Comparison of ENCODE assay signal across 12 mouse cellular contexts in the genomic region with DNA sequence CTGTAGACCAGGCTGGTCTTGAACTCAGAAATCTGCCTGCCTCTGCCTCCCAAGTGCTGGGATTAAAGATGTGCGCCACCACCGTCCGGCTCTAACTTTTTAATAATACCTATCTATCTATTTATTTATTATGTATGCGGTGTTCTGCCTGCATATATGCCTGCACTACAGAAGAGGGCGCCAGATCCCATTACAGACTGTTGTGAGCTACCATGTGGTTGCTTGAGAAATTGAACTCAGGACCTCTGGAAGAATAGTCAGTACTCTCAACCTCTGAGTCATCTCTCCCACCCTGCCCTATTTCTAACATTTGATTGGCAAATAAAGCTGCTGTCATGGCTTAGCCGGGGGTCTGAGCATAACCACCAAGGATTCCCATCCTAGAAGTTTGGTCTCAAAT. TPM values are rescaled to one million over a fixed set of nuclear protein-coding genes. Genes with fewer than 3 reads are reported as not detected.
DNase-seq lines count a peak whose midpoint lies in the region; ATAC-seq and TF ChIP-seq lines count a peak whose summit lies in the region.
"Had no signal": no experiment of that assay in that cellular context is flagged by ENCODE, and none has a peak within 500 bp of the region (broad histone marks: within the 10 kb centered on the region; RNA-seq: fewer than 3 reads in every experiment).

No protein-coding gene starts in this region.

- H3K4me3 ChIP-seq in kidney, postnatal 0 days (replicated peaks; ENCODE audit: low read depth, low read length), result no peak overlapping the region
- no peak overlapping the region for H3K4me3 ChIP-seq in kidney, embryonic 15.5 days (replicated peaks)
- H3K4me3 ChIP-seq in CH12.LX (replicated peaks in 1 of 3; ENCODE audit: low read depth in 2 of 3, low read length in 2 of 3, poor library complexity in 1 of 3), result no peak overlapping the region
- H3K4me3 ChIP-seq in embryonic facial prominence, embryonic 10.5 days, result no peak overlapping the region
- H3K4me3 ChIP-seq: hindbrain, embryonic 15.5 days; limb, embryonic 15.5 days; myocyte had no signal

- 73% methylated on average over 6 of the region's 6 CpGs for WGBS in kidney, postnatal 0 days
- WGBS in kidney, embryonic 15.5 days, result 69% methylated on average over 6 of the region's 6 CpGs
- WGBS in embryonic facial prominence, embryonic 10.5 days, result 74% methylated on average over 6 of the region's 6 CpGs

- no peaks in the 10 kb centered on the region for H3K27me3 ChIP-seq in kidney, postnatal 0 days (ENCODE audit: insufficient read depth, low read length)
- peaks cover 7% of the 10 kb centered on the region; the same call in 1 of the 2 replicates for H3K27me3 ChIP-seq in kidney, embryonic 15.5 days
- H3K27me3 ChIP-seq in CH12.LX (replicated peaks), result peaks cover 4% of the 10 kb centered on the region
- H3K27me3 ChIP-seq in embryonic facial prominence, embryonic 10.5 days (replicated peaks; ENCODE audit: low read depth, poor library complexity, severe bottlenecking), result 0 out of 2 replicates have a peak, but pooled peaks cover 10% of the 10 kb centered on the region
- H3K27me3 ChIP-seq: limb, embryonic 15.5 days had no signal

- no peaks in the 10 kb centered on the region for H3K4me1 ChIP-seq in kidney, postnatal 0 days (replicated peaks; ENCODE audit: insufficient read depth, low read length)
- peaks cover 16% of the 10 kb centered on the region for H3K4me1 ChIP-seq in kidney, embryonic 15.5 days
- H3K4me1 ChIP-seq in CH12.LX (ENCODE audit: control insufficient read depth in 1 of 2, insufficient read depth in 2 of 2), result peaks cover 0 to 16% of the 10 kb centered on the region in 2 experiments; a peak in 2 of 4 replicates
- 0 out of 2 replicates have a peak, but pooled peaks cover 8% of the 10 kb centered on the region for H3K4me1 ChIP-seq in embryonic facial prominence, embryonic 10.5 days
- H3K4me1 ChIP-seq: hindbrain, embryonic 15.5 days; limb, embryonic 15.5 days had no signal

- TF ChIP-seq CTCF in kidney, postnatal 0 days (IDR thresholded peaks at IDR 0.05; ENCODE audit: low read depth), result peak; percentile 61
- peak; percentile 44 to 78 for TF ChIP-seq CTCF in CH12.LX (conservative IDR thresholded peaks at IDR 0.05 in 1 of 2, IDR thresholded peaks at IDR 0.05 in 1 of 2; ENCODE audit: low read depth in 2 of 2, low read length in 2 of 2)

- no peak overlapping the region for H3K27ac ChIP-seq in kidney, postnatal 0 days
- no peak overlapping the region for H3K27ac ChIP-seq in kidney, embryonic 15.5 days
- H3K27ac ChIP-seq in CH12.LX (ENCODE audit: insufficient read depth, low read depth), result no peak overlapping the region
- no peak overlapping the region for H3K27ac ChIP-seq in embryonic facial prominence, embryonic 10.5 days (replicated peaks)
- H3K27ac ChIP-seq: hindbrain, embryonic 15.5 days; limb, embryonic 15.5 days had no signal

- no peaks in the 10 kb centered on the region for H3K79me2 ChIP-seq in CH12.LX (replicated peaks; ENCODE audit: control insufficient read depth, extremely low read depth, insufficient read depth, poor library complexity, severe bottlenecking)

- H3K9me3 ChIP-seq in kidney, postnatal 0 days (replicated peaks; ENCODE audit: low read length), result no peaks in the 10 kb centered on the region
- no peaks in the 10 kb centered on the region for H3K9me3 ChIP-seq in kidney, embryonic 15.5 days (replicated peaks)
- H3K9me3 ChIP-seq in CH12.LX (replicated peaks; ENCODE audit: low read length), result no peaks in the 10 kb centered on the region
- no peaks in the 10 kb centered on the region for H3K9me3 ChIP-seq in embryonic facial prominence, embryonic 10.5 days
- H3K9me3 ChIP-seq: hindbrain, embryonic 15.5 days; limb, embryonic 15.5 days had no signal

- intact Hi-C loops in left cerebral cortex, postnatal 4 days (cut with DNase I), result loop anchor here (10.0 kb wide), 1 partner anchor 78 kb away; a partner anchor contains a TSS

- no peak overlapping the region for H3K9ac ChIP-seq in kidney, postnatal 0 days (ENCODE audit: low read depth, low read length)
- H3K9ac ChIP-seq in kidney, embryonic 15.5 days, result no peak overlapping the region
- no peak overlapping the region for H3K9ac ChIP-seq in CH12.LX (ENCODE audit: insufficient read depth, low read depth)
- H3K9ac ChIP-seq: hindbrain, embryonic 15.5 days; limb, embryonic 15.5 days had no signal

- TF ChIP-seq POLR2A in CH12.LX (IDR thresholded peaks at IDR 0.05; ENCODE audit: low read depth, low read length), result no peak

- no peak for TF ChIP-seq EP300 in CH12.LX (IDR thresholded peaks at IDR 0.05; ENCODE audit: low read length)

- dilution Hi-C loops in CH12.LX (cut with MboI; ENCODE audit: extremely low pct_ligation_motif_present, extremely low pct_unique_long_range_greater_than_20kb, low sequenced_read_pairs), result no loop called here

- no peaks in the 10 kb centered on the region for H3K36me3 ChIP-seq in kidney, postnatal 0 days (ENCODE audit: insufficient read depth, low read length)
- no peaks in the 10 kb centered on the region for H3K36me3 ChIP-seq in kidney, embryonic 15.5 days
- no peaks in the 10 kb centered on the region for H3K36me3 ChIP-seq in CH12.LX (replicated peaks in 1 of 2; ENCODE audit: control insufficient read depth in 1 of 2, insufficient read depth in 1 of 2, low read length in 1 of 2)
- H3K36me3 ChIP-seq in embryonic facial prominence, embryonic 10.5 days (replicated peaks), result no peaks in the 10 kb centered on the region
- H3K36me3 ChIP-seq: hindbrain, embryonic 15.5 days; limb, embryonic 15.5 days had no signal

- TF ChIP-seq RAD21 in CH12.LX (IDR thresholded peaks at IDR 0.05; ENCODE audit: low read depth, low read length), result peak; percentile 60

- DNase-seq in kidney, postnatal 0 days (ENCODE audit: low spot score), result no peak
- DNase-seq in CH12.LX (ENCODE audit: extremely low read depth), result peak; percentile 58
- peak; percentile 42 for DNase-seq in adipocyte (ENCODE audit: low spot score)
- DNase-seq in embryonic facial prominence, embryonic 10.5 days (ENCODE audit: low spot score), result no peak
- DNase-seq in left cerebral cortex, postnatal 4 days, result no peak

- H3K4me2 ChIP-seq in kidney, postnatal 0 days (ENCODE audit: low read length), result no peak overlapping the region
- no peak overlapping the region for H3K4me2 ChIP-seq in kidney, embryonic 15.5 days
- H3K4me2 ChIP-seq in CH12.LX (ENCODE audit: insufficient read depth, low read depth, poor library complexity, severe bottlenecking), result no peak overlapping the region
- H3K4me2 ChIP-seq: hindbrain, embryonic 15.5 days; limb, embryonic 15.5 days had no signal

- ATAC-seq in kidney, postnatal 0 days (replicated peaks; ENCODE audit: low FRiP score, low read depth), result no peak
- no peak for ATAC-seq in kidney, embryonic 15.5 days (replicated peaks; ENCODE audit: low FRiP score)
- ATAC-seq in megakaryocyte progenitor cell, adult 5-6 weeks (replicated peaks; ENCODE audit: poor library complexity), result peak; percentile 38; the same call in 1 of the 2 replicates
- no peak for ATAC-seq in cerebellum, adult (ENCODE audit: insufficient number of reproducible peaks, low FRiP score, low TSS enrichment)

- in situ Hi-C loops in CH12.LX (cut with MboI; ENCODE audit: low pct_ligation_motif_present, low pct_unique_long_range_greater_than_20kb, low sequenced_read_pairs), result loop anchor here (10.0 kb wide), 2 partner anchors 78 to 168 kb away; a partner anchor contains a TSS

TF ChIP-seq in CH12.LX, 34 proteins besides CTCF, POLR2A, EP300 and RAD21 (continues in another document):
- TF ChIP-seq GABPA (IDR thresholded peaks at IDR 0.05; ENCODE audit: insufficient replicate concordance, low read depth, low read length) (no peak), CHD2 (IDR thresholded peaks at IDR 0.05; ENCODE audit: low read length) (no peak), PAX5 (IDR thresholded peaks at IDR 0.05; ENCODE audit: low read length) (no peak), UBTF (IDR thresholded peaks at IDR 0.05; ENCODE audit: low read depth, low read length) (no peak), MAX (IDR thresholded peaks at IDR 0.05; ENCODE audit: low read length) (peak; percentile 77), USF2 (conservative IDR thresholded peaks at IDR 0.05; ENCODE audit: low read depth, low read length) (no peak), ETS1 (conservative IDR thresholded peaks at IDR 0.05; ENCODE audit: low read depth, low read length) (no peak), MAFK (IDR thresholded peaks at IDR 0.05; ENCODE audit: insufficient replicate concordance, low read length) (no peak)

RNA-seq across cellular contexts. Expression of a gene that starts 8.9 kb away (rescaled TPM):
- 917 and 950 TPM in 2 replicates for polyA plus RNA-seq in kidney, postnatal 0 days (2015; fragmentation: Nextera tagmentation; extraction: Ambion mirVana)
- polyA plus RNA-seq in kidney, embryonic 15.5 days (2015; fragmentation: Nextera tagmentation; extraction: Ambion mirVana), result 790 and 863 TPM in 2 replicates
- total RNA-seq in CH12.LX (2012; rRNA removed), result 169 and 248 TPM in 2 replicates
- total RNA-seq in CH12.LX (2014; rRNA removed), result 371 and 466 TPM in 2 replicates
- polyA plus RNA-seq in CH12.LX (2012; ENCODE audit: insufficient read length, low read depth), result 209 and 278 TPM in 2 replicates
- total RNA-seq in megakaryocyte progenitor cell, adult 5-6 weeks (2015), result 251 and 286 TPM in 2 replicates
- total RNA-seq in megakaryocyte progenitor cell, adult 5-6 weeks (2017), result 254 and 291 TPM in 2 replicates
- 938 and 966 TPM in 2 replicates for polyA plus RNA-seq in embryonic facial prominence, embryonic 10.5 days (2016; fragmentation: Nextera tagmentation; extraction: Ambion mirVana)
- total RNA-seq in left cerebral cortex, postnatal 4 days (2021), result 100 to 1,000 TPM; 474 to 484 TPM

RNA-seq across cellular contexts. Expression of a gene that starts 9.1 kb away (rescaled TPM):
- polyA plus RNA-seq in kidney, postnatal 0 days (2015; fragmentation: Nextera tagmentation; extraction: Ambion mirVana), result not detected in 2 replicates
- polyA plus RNA-seq in kidney, embryonic 15.5 days (2015; fragmentation: Nextera tagmentation; extraction: Ambion mirVana), result not detected in 2 replicates
- total RNA-seq in CH12.LX (2012; rRNA removed) (not detected in 2 replicates), CH12.LX (2014; rRNA removed) (not detected in 2 replicates)
- not detected in 2 replicates for polyA plus RNA-seq in CH12.LX (2012; ENCODE audit: insufficient read length, low read depth)
- total RNA-seq in megakaryocyte progenitor cell, adult 5-6 weeks (2015), result not detected in 2 replicates
- total RNA-seq in megakaryocyte progenitor cell, adult 5-6 weeks (2017), result not detected in 2 replicates
- polyA plus RNA-seq in embryonic facial prominence, embryonic 10.5 days (2016; fragmentation: Nextera tagmentation; extraction: Ambion mirVana), result not detected in 2 replicates
- total RNA-seq in left cerebral cortex, postnatal 4 days (2021), result not detected
- polyA plus RNA-seq: hindbrain, embryonic 15.5 days; limb, embryonic 15.5 days; myocyte; stomach, embryonic 14.5 days had no signal

RNA-seq across cellular contexts. Expression of a gene that starts 59.9 kb away (rescaled TPM):
- 14.6 and 16.0 TPM in 2 replicates for polyA plus RNA-seq in kidney, postnatal 0 days (2015; fragmentation: Nextera tagmentation; extraction: Ambion mirVana)
- polyA plus RNA-seq in kidney, embryonic 15.5 days (2015; fragmentation: Nextera tagmentation; extraction: Ambion mirVana), result 15.4 and 15.5 TPM in 2 replicates
- 0.46 and 0.55 TPM in 2 replicates for total RNA-seq in CH12.LX (2012; rRNA removed)
- 0.77 and 0.85 TPM in 2 replicates for total RNA-seq in CH12.LX (2014; rRNA removed)
- 4.4 and 5.5 TPM in 2 replicates for polyA plus RNA-seq in CH12.LX (2012; ENCODE audit: insufficient read length, low read depth)
- total RNA-seq in megakaryocyte progenitor cell, adult 5-6 weeks (2015), result 1.0 and 2.6 TPM in 2 replicates
- total RNA-seq in megakaryocyte progenitor cell, adult 5-6 weeks (2017), result 0.64 TPM in 1 of 2 replicates, not detected in the other
- 11.3 and 13.0 TPM in 2 replicates for polyA plus RNA-seq in embryonic facial prominence, embryonic 10.5 days (2016; fragmentation: Nextera tagmentation; extraction: Ambion mirVana)
- total RNA-seq in left cerebral cortex, postnatal 4 days (2021), result 1 to 10 TPM; 6.9 to 7.3 TPM

Comparison
In these comparisons a context has a peak if more than half of its experiments do, and no peak if none do; other contexts are left out.
1. DNase-seq: peak in CH12.LX (single experiment) and adipocyte (single experiment); none in kidney, postnatal 0 days (single experiment), embryonic facial prominence, embryonic 10.5 days (single experiment) and left cerebral cortex, postnatal 4 days (single experiment).